Mouse (Mus musculus) C2C12 (cell line): ENCODE results near the gene Gm10563. TPM values are rescaled to one million over a fixed set of nuclear protein-coding genes. Genes with fewer than 3 reads are reported as not detected.

Source experiments
- H3K27me3 ChIP-seq: one replicate; pipeline ENCODE4 v1.6.1; 2011; ENCODE audit not compliant: control insufficient read depth, insufficient read depth, insufficient read length
- H3K36me3 ChIP-seq: one replicate; pipeline ENCODE4 v1.6.1; 2011; ENCODE audit not compliant: control insufficient read depth, insufficient read depth
- H3K4me3 ChIP-seq: one replicate; pipeline ENCODE4 v1.5.1; 2011; ENCODE audit warnings: mild to moderate bottlenecking, control low read depth; ENCODE audit not compliant: poor library complexity, insufficient read depth, severe bottlenecking
- H3K79me2 ChIP-seq: one replicate; pipeline ENCODE4 v1.6.1; 2011; ENCODE audit not compliant: control insufficient read depth, insufficient read depth
- H3K79me3 ChIP-seq: one replicate; pipeline ENCODE4 v1.6.1; 2011; ENCODE audit warnings: low read depth, control low read depth
- H3ac ChIP-seq: one replicate; pipeline ENCODE3; 2011; ENCODE audit warnings: low read depth; ENCODE audit not compliant: control insufficient read depth, insufficient read length
- CEBPB ChIP-seq: IDR thresholded peaks from one replicate; pipeline ENCODE4 v1.6.1; 2011; ENCODE audit warnings: low read depth, mild to moderate bottlenecking, control low read depth, moderate library complexity
- CTCF ChIP-seq: IDR thresholded peaks from one replicate; pipeline ENCODE4 v1.5.1; 2011; ENCODE audit not compliant: control insufficient read depth, insufficient read depth, insufficient read length
- FOSL1 ChIP-seq: IDR thresholded peaks from one replicate; pipeline ENCODE4 v1.8.0; 2011; ENCODE audit warnings: mild to moderate bottlenecking, low read length; ENCODE audit not compliant: poor library complexity, insufficient read depth, severe bottlenecking
- MAX ChIP-seq: IDR thresholded peaks from one replicate; pipeline ENCODE4 v1.6.1; 2011; ENCODE audit warnings: mild to moderate bottlenecking, control low read depth
- MYOD1 ChIP-seq: IDR thresholded peaks from one replicate; pipeline ENCODE4 v1.6.1; 2011; ENCODE audit warnings: low read depth; ENCODE audit not compliant: control insufficient read depth, insufficient read length
- MYOG ChIP-seq: IDR thresholded peaks from one replicate; pipeline ENCODE4 v1.6.1; 2011; ENCODE audit not compliant: control insufficient read depth, insufficient read length; ENCODE audit errors: extremely low read depth
- USF1 ChIP-seq: IDR thresholded peaks from one replicate; pipeline ENCODE4 v1.6.1; 2011; ENCODE audit warnings: low read depth, mild to moderate bottlenecking, control low read depth, moderate library complexity
- polyA plus RNA-seq: library from polyadenylated mRNA; unstranded; fragments of >200 nt; fragmentation: generic; extraction: Trizol; gene quantifications from one replicate; pipeline ENCODE4 v1.2.1, GENCODE M21; 2012; ENCODE audit warnings: missing spikeins

Gm10563 gene
- polyA plus RNA-seq, 1 experiment: not detected

GRCm38 (mm10) chr4:155653451-155654182, 8.4 kb upstream of the Gm10563 start:
- H3ac ChIP-seq: peak overlapping the region; percentile 50
- no peaks in the 10 kb centered on the region for H3K27me3 ChIP-seq
- TF ChIP-seq MYOD1: no peak
- no peak for TF ChIP-seq FOSL1
- no peak for TF ChIP-seq CEBPB
- no peak for TF ChIP-seq MAX
- TF ChIP-seq USF1: no peak
- no peak for TF ChIP-seq MYOG
- no peak for TF ChIP-seq CTCF
- H3K36me3 ChIP-seq: peaks cover 31% of the 10 kb centered on the region
- no peaks in the 10 kb centered on the region for H3K79me2 ChIP-seq
- H3K4me3 ChIP-seq: no peak overlapping the region
- no peaks in the 10 kb centered on the region for H3K79me3 ChIP-seq

GRCm38 (mm10) chr4:155653086-155653450, 7.9 kb upstream of the Gm10563 start, which contains the start of gene Mmp23:
Mmp23 (minus strand) TSS chr4:155653384.
- Histone ChIP-seq H3K79me2 (no peaks in the 10 kb centered on the region), H3ac (peak within 1 kb of the TSS; percentile 50), H3K79me3 (no peaks in the 10 kb centered on the region), H3K36me3 (peaks cover 37% of the 10 kb centered on the region), H3K4me3 (no peak within 1 kb of the TSS), H3K27me3 (no peaks in the 10 kb centered on the region)
- TF ChIP-seq FOSL1: no peak
- TF ChIP-seq USF1: no peak
- TF ChIP-seq MYOD1: no peak
- no peak for TF ChIP-seq CTCF
- TF ChIP-seq CEBPB: no peak
- no peak for TF ChIP-seq MAX
- no peak for TF ChIP-seq MYOG

GRCm38 (mm10) chr4:155652283-155653085, 7.3 kb upstream of the Gm10563 start:
- no peak overlapping the region for H3K4me3 ChIP-seq
- H3K79me2 ChIP-seq: no peaks in the 10 kb centered on the region
- H3ac ChIP-seq: peak overlapping the region; percentile 31
- H3K27me3 ChIP-seq: no peaks in the 10 kb centered on the region
- H3K79me3 ChIP-seq: no peaks in the 10 kb centered on the region
- H3K36me3 ChIP-seq: peaks cover 43% of the 10 kb centered on the region
- TF ChIP-seq MYOD1 (no peak), CEBPB (no peak), USF1 (no peak), MAX (no peak)

- Histone ChIP-seq H3K79me2 (no peaks in the 10 kb centered on the region), H3K36me3 (peaks cover 46% of the 10 kb centered on the region), H3ac (no peak overlapping the region), H3K27me3 (no peaks in the 10 kb centered on the region), H3K79me3 (no peaks in the 10 kb centered on the region), H3K4me3 (no peak overlapping the region)
- TF ChIP-seq FOSL1 (no peak), CEBPB (no peak), MYOG (no peak), USF1 (no peak), MAX (no peak), CTCF (no peak), MYOD1 (no peak)
Measured at GRCm38 (mm10) chr4:155651553-155652269, 6.5 kb upstream of the Gm10563 start.

GRCm38 (mm10) chr4:155649355-155649754, 4.1 kb upstream of the Gm10563 start:
- no peak overlapping the region for H3ac ChIP-seq
- H3K27me3 ChIP-seq: no peaks in the 10 kb centered on the region
- H3K4me3 ChIP-seq: no peak overlapping the region
- H3K79me3 ChIP-seq: no peaks in the 10 kb centered on the region
- TF ChIP-seq CTCF (no peak), MYOG (no peak), CEBPB (no peak), USF1 (no peak), MYOD1 (no peak), FOSL1 (no peak), MAX (no peak)
- H3K79me2 ChIP-seq: no peaks in the 10 kb centered on the region
- H3K36me3 ChIP-seq: peaks cover 63% of the 10 kb centered on the region
